Mouse (Mus musculus): ENCODE results near the gene Cfap206. TPM values are rescaled to one million over a fixed set of nuclear protein-coding genes. Genes with fewer than 3 reads are reported as not detected.
"Not testable (repeated sequence)": the region's sequence is repeated elsewhere in the genome, so short reads cannot be mapped to it uniquely, and the experiment has no call there.

Cfap206 gene
- polyA plus RNA-seq (2016; fragmentation: Nextera tagmentation; extraction: Ambion mirVana): 0.46 and 0.73 TPM in 2 replicates

GRCm38 (mm10) chr4:34729851-34730341 is at the start of gene Cfap206:
Gene Cfap206 (minus strand): TSS chr4:34730206.
- Histone ChIP-seq H3K4me1 (peaks cover 9% of the 10 kb centered on the region), H3K36me3 (no peaks in the 10 kb centered on the region), H3K27me3 (ENCODE audit: low read depth, poor library complexity, severe bottlenecking) (peaks cover 21% of the 10 kb centered on the region), H3K27ac (replicated peaks) (no peak within 1 kb of the TSS), H3K4me3 (peak within 1 kb of the TSS; percentile 64), H3K9me3 (replicated peaks) (no peaks in the 10 kb centered on the region)
- WGBS: under 1% methylated on average over 38 of the region's 38 CpGs
- peak; percentile 88 for DNase-seq (ENCODE audit: low spot score)

GRCm38 (mm10) chr4:34777677-34778527 is 47.9 kb upstream of the Cfap206 start, which contains the start of gene Smim8:
Gene Smim8 (minus strand): TSS chr4:34778423.
- peak within 1 kb of the TSS; percentile 90 for H3K27ac ChIP-seq (replicated peaks)
- DNase-seq (ENCODE audit: low spot score): peak; percentile 94
- peak within 1 kb of the TSS; percentile 71 for H3K4me3 ChIP-seq

GRCm38 (mm10) chr4:34771652-34772371 is 41.8 kb upstream of the Cfap206 start:
- DNase-seq (ENCODE audit: low spot score): peak; percentile 48
- peaks cover 13% of the 10 kb centered on the region; the same call in 1 of the 2 replicates for H3K36me3 ChIP-seq
- peak overlapping the region; percentile 69 for H3K27ac ChIP-seq (replicated peaks)
- H3K27me3 ChIP-seq (ENCODE audit: low read depth, poor library complexity, severe bottlenecking): no peaks in the 10 kb centered on the region
- 8% methylated on average over 8 of the region's 8 CpGs for WGBS
- H3K9me3 ChIP-seq (replicated peaks): no peaks in the 10 kb centered on the region
- H3K4me3 ChIP-seq: peak overlapping the region; percentile 12; the same call in 1 of the 2 replicates
- peaks cover 10% of the 10 kb centered on the region for H3K4me1 ChIP-seq

More at GRCm38 (mm10) chr4:34777677-34778527, 47.9 kb upstream of the Cfap206 start, which contains the start of gene Smim8:
- WGBS: 6% methylated on average over 40 of the region's 40 CpGs
- 0 out of 2 replicates have a peak, but pooled peaks cover 3% of the 10 kb centered on the region for H3K9me3 ChIP-seq (replicated peaks)
- no peaks in the 10 kb centered on the region for H3K36me3 ChIP-seq
- no peaks in the 10 kb centered on the region for H3K27me3 ChIP-seq (ENCODE audit: low read depth, poor library complexity, severe bottlenecking)
- peaks cover 4% of the 10 kb centered on the region; the same call in 1 of the 2 replicates for H3K4me1 ChIP-seq

- 95% methylated on average over 1 of the region's 1 CpGs for WGBS
Observed at GRCm38 (mm10) chr4:34756163-34756562, 26.2 kb upstream of the Cfap206 start, which contains the start of gene Gm136. Gene Gm136 (minus strand): TSS chr4:34756263.

GRCm38 (mm10) chr4:34749236-34749635 is 19.2 kb upstream of the Cfap206 start:
- DNase-seq (ENCODE audit: low spot score): no peak
- H3K9me3 ChIP-seq (replicated peaks): no peaks in the 10 kb centered on the region
- no peaks in the 10 kb centered on the region for H3K27me3 ChIP-seq (ENCODE audit: low read depth, poor library complexity, severe bottlenecking)
- no peaks in the 10 kb centered on the region for H3K4me1 ChIP-seq
- no peaks in the 10 kb centered on the region for H3K36me3 ChIP-seq
- H3K4me3 ChIP-seq: no peak overlapping the region
- H3K27ac ChIP-seq (replicated peaks): no peak overlapping the region
- 64% methylated on average over 6 of the region's 6 CpGs for WGBS

More at GRCm38 (mm10) chr4:34756163-34756562, 26.2 kb upstream of the Cfap206 start, which contains the start of gene Gm136:
- Histone ChIP-seq H3K27me3 (ENCODE audit: low read depth, poor library complexity, severe bottlenecking) (no peaks in the 10 kb centered on the region), H3K27ac (replicated peaks) (no peak within 1 kb of the TSS), H3K9me3 (replicated peaks) (no peaks in the 10 kb centered on the region), H3K4me3 (no peak within 1 kb of the TSS), H3K4me1 (no peaks in the 10 kb centered on the region), H3K36me3 (no peaks in the 10 kb centered on the region)
- DNase-seq (ENCODE audit: low spot score): no peak

- no peaks in the 10 kb centered on the region for H3K36me3 ChIP-seq
- H3K4me1 ChIP-seq: peaks cover 9% of the 10 kb centered on the region
- 75% methylated on average over 3 of the region's 3 CpGs for WGBS
- peaks cover 5% of the 10 kb centered on the region for H3K27me3 ChIP-seq (ENCODE audit: low read depth, poor library complexity, severe bottlenecking)
- H3K27ac ChIP-seq (replicated peaks): no peak overlapping the region
- DNase-seq (ENCODE audit: low spot score): no peak
- H3K4me3 ChIP-seq: no peak overlapping the region
- no peaks in the 10 kb centered on the region for H3K9me3 ChIP-seq (replicated peaks)
Observed at GRCm38 (mm10) chr4:34734461-34734860, 4.5 kb upstream of the Cfap206 start.

GRCm38 (mm10) chr4:34733415-34733814 is 3.4 kb upstream of the Cfap206 start:
- WGBS: 39% methylated on average over 2 of the region's 2 CpGs
- H3K36me3 ChIP-seq; H3K4me1 ChIP-seq; DNase-seq (ENCODE audit: low spot score); H3K27ac ChIP-seq (replicated peaks); H3K9me3 ChIP-seq (replicated peaks); H3K4me3 ChIP-seq: not testable (repeated sequence)
- peaks cover 15% of the 10 kb centered on the region for H3K27me3 ChIP-seq (ENCODE audit: low read depth, poor library complexity, severe bottlenecking)

- 87% methylated on average over 3 of the region's 3 CpGs for WGBS
- not testable (repeated sequence) for H3K4me3 ChIP-seq; H3K27ac ChIP-seq (replicated peaks); H3K9me3 ChIP-seq (replicated peaks); H3K4me1 ChIP-seq; DNase-seq (ENCODE audit: low spot score); H3K36me3 ChIP-seq
- peaks cover 21% of the 10 kb centered on the region for H3K27me3 ChIP-seq (ENCODE audit: low read depth, poor library complexity, severe bottlenecking)
Observed at GRCm38 (mm10) chr4:34725710-34726109, 4.3 kb downstream of the Cfap206 start.

GRCm38 (mm10) chr4:34724306-34724705 is 5.7 kb downstream of the Cfap206 start:
- peaks cover 13% of the 10 kb centered on the region; the same call in 1 of the 2 replicates for H3K9me3 ChIP-seq (replicated peaks)
- WGBS: 63% methylated on average over 4 of the region's 4 CpGs
- no peak for DNase-seq (ENCODE audit: low spot score)
- no peak overlapping the region for H3K27ac ChIP-seq (replicated peaks)
- H3K36me3 ChIP-seq: no peaks in the 10 kb centered on the region
- no peak overlapping the region for H3K4me3 ChIP-seq
- no peaks in the 10 kb centered on the region for H3K4me1 ChIP-seq
- peaks cover 15% of the 10 kb centered on the region; the same call in 1 of the 2 replicates for H3K27me3 ChIP-seq (ENCODE audit: low read depth, poor library complexity, severe bottlenecking)

- Histone ChIP-seq H3K36me3 (no peaks in the 10 kb centered on the region), H3K4me3 (no peak overlapping the region), H3K9me3 (replicated peaks) (peaks cover 16% of the 10 kb centered on the region; the same call in 1 of the 2 replicates), H3K27me3 (ENCODE audit: low read depth, poor library complexity, severe bottlenecking) (peaks cover 4% of the 10 kb centered on the region; the same call in 1 of the 2 replicates), H3K4me1 (no peaks in the 10 kb centered on the region), H3K27ac (replicated peaks) (no peak overlapping the region)
- DNase-seq (ENCODE audit: low spot score): no peak
- WGBS: 83% methylated on average over 4 of the region's 4 CpGs
Observed at GRCm38 (mm10) chr4:34723186-34723585, 6.8 kb downstream of the Cfap206 start.

GRCm38 (mm10) chr4:34720127-34720895 is 9.7 kb downstream of the Cfap206 start:
- H3K9me3 ChIP-seq (replicated peaks): peaks cover 16% of the 10 kb centered on the region; the same call in 1 of the 2 replicates
- no peaks in the 10 kb centered on the region for H3K27me3 ChIP-seq (ENCODE audit: low read depth, poor library complexity, severe bottlenecking)
- no peak for DNase-seq (ENCODE audit: low spot score)
- H3K27ac ChIP-seq (replicated peaks): no peak overlapping the region
- WGBS: 91% methylated on average over 7 of the region's 7 CpGs
- no peaks in the 10 kb centered on the region for H3K36me3 ChIP-seq
- no peaks in the 10 kb centered on the region for H3K4me1 ChIP-seq
- no peak overlapping the region for H3K4me3 ChIP-seq

- WGBS: 96% methylated on average over 12 of the region's 12 CpGs
- H3K4me3 ChIP-seq: no peak overlapping the region
- no peaks in the 10 kb centered on the region for H3K4me1 ChIP-seq
- DNase-seq (ENCODE audit: low spot score): no peak
- H3K9me3 ChIP-seq (replicated peaks): peaks cover 16% of the 10 kb centered on the region; the same call in 1 of the 2 replicates
- no peaks in the 10 kb centered on the region for H3K36me3 ChIP-seq
- H3K27me3 ChIP-seq (ENCODE audit: low read depth, poor library complexity, severe bottlenecking): no peaks in the 10 kb centered on the region
- H3K27ac ChIP-seq (replicated peaks): no peak overlapping the region
Observed at GRCm38 (mm10) chr4:34719421-34719820, 10.6 kb downstream of the Cfap206 start.
